Mouse (Mus musculus) stomach, postnatal 0 days (tissue): ENCODE measurements around the gene Dlg2. TPM values are rescaled to one million over a fixed set of nuclear protein-coding genes. Genes with fewer than 3 reads are reported as not detected.

Experiments used
- ATAC-seq: fragments of 200-750 bp; cut with Nextera tagmentation; 2 replicates; pipeline ENCODE4 v1.8.0; 2017; ENCODE audit not compliant: low FRiP score, low TSS enrichment
- DNase-seq: peaks from one replicate; pipeline ENCODE4 v3.0.0-alpha.2; 2016; ENCODE audit warnings: low spot score
- H3K27ac ChIP-seq: fragments of 300-500 bp; sonication (generic); replicated peaks from 2 replicates; pipeline ENCODE4 v1.5.1; 2014; ENCODE audit warnings: mild to moderate bottlenecking, control low read depth
- H3K27me3 ChIP-seq: fragments of 300-500 bp; sonication (generic); 2 replicates; pipeline ENCODE4 v1.6.1; 2014; ENCODE audit warnings: low read length; ENCODE audit not compliant: control insufficient read depth, insufficient read depth
- H3K36me3 ChIP-seq: fragments of 300-500 bp; sonication (generic); 2 replicates; pipeline ENCODE4 v1.6.1; 2014; ENCODE audit warnings: low read length, mixed read lengths; ENCODE audit not compliant: control insufficient read depth, insufficient read depth
- H3K4me1 ChIP-seq: fragments of 300-500 bp; sonication (generic); replicated peaks from 2 replicates; pipeline ENCODE4 v1.6.1; 2014; ENCODE audit warnings: antibody characterized with exemption; ENCODE audit not compliant: control insufficient read depth, insufficient read depth
- H3K4me2 ChIP-seq: fragments of 300-500 bp; sonication (generic); replicated peaks from 2 replicates; pipeline ENCODE4 v1.6.1; 2014; ENCODE audit warnings: low read depth, mild to moderate bottlenecking, control low read depth, moderate library complexity
- H3K4me3 ChIP-seq: fragments of 300-500 bp; sonication (generic); 2 replicates; pipeline ENCODE4 v1.5.1; 2014; ENCODE audit warnings: low read depth, low read length, control low read depth
- H3K9ac ChIP-seq: fragments of 300-500 bp; sonication (generic); 2 replicates; pipeline ENCODE4 v1.6.1; 2014; ENCODE audit warnings: mild to moderate bottlenecking, low read length, control low read depth, mixed read lengths
- H3K9me3 ChIP-seq: fragments of 300-500 bp; sonication (generic); 2 replicates; pipeline ENCODE4 v1.6.1; 2016; ENCODE audit warnings: low read length; ENCODE audit not compliant: control insufficient read depth
- CTCF ChIP-seq: IDR thresholded peaks from 2 replicates; pipeline ENCODE4 v1.5.1; 2016; ENCODE audit warnings: antibody characterized with exemption, low read depth, mild to moderate bottlenecking, moderate library complexity
- EP300 ChIP-seq: optimal IDR thresholded peaks from 2 replicates; pipeline ENCODE3; 2016; ENCODE audit warnings: antibody characterized with exemption
- WGBS: fragments of 180-500 bp; shearing (Covaris S2); extraction: QIAGEN DNeasy Blood & Tissue Kit; methylation state at CpG from one replicate; pipeline ENCODE4 v1.1.7; 2014; 5-methylcytosine and 5-hydroxymethylcytosine counted together
- polyA plus RNA-seq: library from polyadenylated mRNA; unstranded; fragments of >200 nt; fragmentation: Nextera tagmentation; extraction: Ambion mirVana; gene quantifications from 2 replicates; pipeline ENCODE4 v1.2.1, GENCODE M21; 2015

The Dlg2 gene
- polyA plus RNA-seq, 1 experiment from 2014 or later, result 12.8 TPM

DNA sequence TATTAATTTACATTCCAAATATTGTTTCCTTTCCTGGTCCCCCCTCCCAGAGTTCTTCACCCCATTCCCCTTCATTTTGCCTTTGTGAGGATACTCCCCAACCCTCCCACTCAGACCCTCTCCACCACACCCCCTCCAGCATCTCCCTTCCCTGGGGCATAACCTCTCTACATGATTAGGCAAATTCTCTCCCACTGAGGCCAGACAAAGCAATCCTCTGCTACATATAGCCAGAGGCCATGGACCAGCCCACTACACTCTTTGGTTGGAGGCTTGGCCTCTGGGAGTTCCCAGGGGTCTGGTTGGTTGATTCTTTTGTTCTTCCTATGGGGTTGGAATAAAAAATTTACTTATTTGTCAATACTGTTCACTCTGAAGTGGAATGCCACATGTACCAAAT lies 505.6 kb downstream of the Dlg2 start:
- Histone ChIP-seq H3K4me2 (no peak overlapping the region), H3K27me3 (no peaks in the 10 kb centered on the region), H3K9me3 (no peaks in the 10 kb centered on the region), H3K4me3 (no peak overlapping the region), H3K9ac (no peak overlapping the region), H3K4me1 (no peaks in the 10 kb centered on the region), H3K27ac (no peak overlapping the region), H3K36me3 (no peaks in the 10 kb centered on the region)
- TF ChIP-seq CTCF (no peak), EP300 (no peak)
- ATAC-seq (no peak), DNase-seq (no peak)

GRCm38 (mm10) chr7:91010655-91011054 lies 534.2 kb downstream of the Dlg2 start:
- H3K27ac ChIP-seq, result no peak overlapping the region
- 56% methylated on average over 2 of the region's 2 CpGs for WGBS

DNA sequence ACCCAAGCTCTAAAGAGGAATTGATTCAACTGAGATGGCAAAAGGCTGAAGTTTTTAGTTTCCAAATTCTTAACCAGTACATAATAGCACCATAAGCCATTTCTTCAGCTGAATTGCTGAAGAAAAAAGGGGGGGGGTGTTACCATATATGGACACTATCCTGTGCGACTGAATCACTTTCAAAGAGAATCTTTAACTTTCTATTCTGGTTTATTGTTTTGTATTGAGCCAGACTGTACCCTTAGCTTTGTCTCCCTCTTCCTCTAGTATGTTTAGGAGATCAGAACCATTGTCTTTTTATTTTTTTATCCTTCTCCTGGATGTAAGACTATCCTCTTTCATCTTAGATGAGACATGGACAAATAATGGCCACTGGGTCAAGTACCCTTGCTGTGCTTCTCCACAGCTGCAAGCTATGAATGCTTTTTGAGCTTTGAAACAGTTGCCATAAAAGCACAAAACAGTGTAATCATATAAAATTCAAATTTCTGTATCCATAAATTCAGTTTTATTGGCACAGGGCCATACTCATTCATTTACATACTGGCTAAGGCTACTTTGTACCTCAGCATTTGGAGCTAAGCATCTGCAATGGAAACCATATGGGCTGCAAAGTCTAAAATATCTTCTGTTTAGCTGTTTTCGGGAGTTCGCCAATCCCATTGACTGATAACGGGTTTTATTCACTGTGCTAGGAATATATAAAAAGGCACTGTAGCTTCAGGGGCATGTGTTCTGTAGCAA lies 568.7 kb downstream of the Dlg2 start:
- 72% methylated on average over 4 of the region's 4 CpGs for WGBS
- Histone ChIP-seq H3K4me3 (no peak overlapping the region), H3K9ac (no peak overlapping the region), H3K27ac (no peak overlapping the region), H3K27me3 (no peaks in the 10 kb centered on the region), H3K9me3 (no peaks in the 10 kb centered on the region), H3K4me2 (no peak overlapping the region), H3K36me3 (no peaks in the 10 kb centered on the region), H3K4me1 (no peaks in the 10 kb centered on the region)
- DNase-seq, result no peak
- TF ChIP-seq CTCF, result no peak
- no peak for TF ChIP-seq EP300
- no peak for ATAC-seq

More at GRCm38 (mm10) chr7:91010655-91011054, 534.2 kb downstream of the Dlg2 start:
- TF ChIP-seq CTCF, result no peak
- no peak for TF ChIP-seq EP300
- Histone ChIP-seq H3K9ac (no peak overlapping the region), H3K9me3 (no peaks in the 10 kb centered on the region), H3K4me1 (no peaks in the 10 kb centered on the region), H3K27me3 (no peaks in the 10 kb centered on the region), H3K36me3 (no peaks in the 10 kb centered on the region), H3K4me2 (no peak overlapping the region), H3K4me3 (no peak overlapping the region)
- ATAC-seq (no peak), DNase-seq (no peak)

DNA sequence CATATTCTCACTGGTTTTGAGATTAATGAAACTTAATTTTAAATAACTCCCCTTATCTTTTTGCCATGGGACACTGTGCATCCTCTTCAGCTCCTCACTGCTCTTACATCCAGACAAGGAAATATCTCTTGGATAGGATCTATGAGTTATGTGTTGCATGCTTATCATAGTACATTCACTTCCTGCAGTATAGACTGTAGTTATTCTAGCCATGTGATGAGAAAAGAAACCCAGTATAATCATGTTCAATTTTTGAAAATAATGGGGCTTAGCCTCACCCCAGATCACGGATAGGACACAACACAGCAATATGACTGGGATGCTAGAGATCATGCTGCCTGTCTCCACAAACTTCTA lies 569.2 kb downstream of the Dlg2 start:
- Histone ChIP-seq H3K4me3 (no peak overlapping the region), H3K9ac (no peak overlapping the region), H3K36me3 (no peaks in the 10 kb centered on the region), H3K27ac (no peak overlapping the region), H3K27me3 (no peaks in the 10 kb centered on the region), H3K4me1 (no peaks in the 10 kb centered on the region), H3K9me3 (no peaks in the 10 kb centered on the region), H3K4me2 (no peak overlapping the region)
- ATAC-seq, result no peak
- TF ChIP-seq CTCF (no peak), EP300 (no peak)
- DNase-seq, result no peak
- WGBS, result 76% methylated on average over 1 of the region's 1 CpGs

DNA sequence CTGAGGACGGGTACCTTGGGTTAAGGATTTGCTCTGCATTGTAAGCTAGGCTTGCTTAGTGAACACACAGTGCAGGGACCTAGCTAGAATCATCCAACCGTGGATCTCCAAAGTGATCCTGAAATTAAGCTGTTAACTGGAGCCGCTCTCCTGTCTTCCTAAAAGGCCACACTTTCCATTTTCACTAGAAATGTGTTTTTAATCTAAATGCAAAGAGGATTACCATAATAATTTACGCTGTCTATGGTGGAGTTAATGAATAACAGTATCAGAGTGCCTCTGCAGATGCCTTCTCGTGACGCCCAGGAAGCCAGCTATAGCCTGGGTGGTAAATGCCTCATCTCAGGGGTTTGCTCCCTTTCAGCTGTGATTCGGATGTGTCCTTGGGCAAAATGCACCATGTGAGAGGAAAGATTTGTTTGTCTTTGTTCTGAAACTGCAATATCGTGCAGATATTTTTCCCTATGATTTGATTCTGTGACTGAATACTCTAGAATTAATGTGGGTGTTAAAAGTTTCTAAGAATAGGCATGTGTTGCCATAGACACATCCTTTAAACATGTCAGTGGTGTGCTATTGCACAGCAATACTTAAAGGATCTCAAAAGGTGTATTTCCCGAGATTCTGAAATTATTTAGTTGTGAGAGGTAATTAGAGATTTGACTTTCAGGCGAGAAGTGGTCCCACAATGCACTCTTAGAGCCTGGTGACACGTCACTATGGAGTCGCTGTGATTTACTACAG lies 587.0 kb downstream of the Dlg2 start:
- Histone ChIP-seq H3K4me2 (no peak overlapping the region), H3K4me1 (no peaks in the 10 kb centered on the region), H3K27ac (no peak overlapping the region), H3K9ac (no peak overlapping the region), H3K9me3 (no peaks in the 10 kb centered on the region), H3K4me3 (no peak overlapping the region), H3K36me3 (no peaks in the 10 kb centered on the region), H3K27me3 (no peaks in the 10 kb centered on the region)
- DNase-seq (no peak), ATAC-seq (no peak)
- no peak for TF ChIP-seq CTCF
- TF ChIP-seq EP300, result no peak
- WGBS, result 65% methylated on average over 12 of the region's 12 CpGs
